Mouse (Mus musculus) myocyte (in vitro differentiated cells): Measurements from ENCODE around the gene Mpz. TPM values are rescaled to one million over a fixed set of nuclear protein-coding genes. Genes with fewer than 3 reads are reported as not detected.

Experiments
- H3K27me3 ChIP-seq: one replicate; pipeline ENCODE4 v1.6.1; 2011; ENCODE audit not compliant: control insufficient read depth, insufficient read depth, insufficient read length
- H3K36me3 ChIP-seq: one replicate; pipeline ENCODE4 v1.6.1; 2011; ENCODE audit not compliant: control insufficient read depth, insufficient read depth
- H3K4me2 ChIP-seq: one replicate; pipeline ENCODE4 v1.6.1; 2011; ENCODE audit warnings: low read depth, control low read depth
- H3K4me3 ChIP-seq: one replicate; pipeline ENCODE4 v1.5.1; 2011; ENCODE audit warnings: mild to moderate bottlenecking, control low read depth, moderate library complexity
- H3K79me2 ChIP-seq: one replicate; pipeline ENCODE4 v1.6.1; 2011; ENCODE audit not compliant: control insufficient read depth, insufficient read depth
- H3ac ChIP-seq: one replicate; pipeline ENCODE4 v1.6.1; 2011; ENCODE audit not compliant: control insufficient read depth, insufficient read length
- CEBPB ChIP-seq: IDR thresholded peaks from 2 replicates; pipeline ENCODE4 v1.6.1; 2011; ENCODE audit warnings: mild to moderate bottlenecking, moderate library complexity; ENCODE audit not compliant: poor library complexity, insufficient read depth, severe bottlenecking
- E2F4 ChIP-seq: IDR thresholded peaks from one replicate; pipeline ENCODE4 v1.6.1; 2011; ENCODE audit warnings: mild to moderate bottlenecking, control low read depth, moderate library complexity; ENCODE audit not compliant: insufficient read depth
- MAX ChIP-seq: IDR thresholded peaks from one replicate; pipeline ENCODE4 v1.6.1; 2011; ENCODE audit warnings: low read depth, mild to moderate bottlenecking, control low read depth
- MYOD1 ChIP-seq, 3 experiments: IDR thresholded peaks; one replicate each; pipeline ENCODE4 v1.6.1; 2011; ENCODE audit warnings: control low read depth in 2 of 3, low read depth in 2 of 3, mild to moderate bottlenecking in 2 of 3, moderate library complexity in 1 of 3; ENCODE audit not compliant: insufficient read length in 2 of 3, control insufficient read depth in 1 of 3
- MYOG ChIP-seq, 3 experiments: IDR thresholded peaks; one replicate each; pipeline ENCODE4 v1.6.1; 2011; ENCODE audit warnings: control low read depth in 2 of 3, low read depth in 2 of 3, mild to moderate bottlenecking in 2 of 3; ENCODE audit not compliant: insufficient read length in 2 of 3, control insufficient read depth in 1 of 3, insufficient read depth in 1 of 3
- POLR2A ChIP-seq: IDR thresholded peaks from one replicate; pipeline ENCODE4 v1.6.1; 2011; ENCODE audit warnings: low read depth, mild to moderate bottlenecking, control low read depth, moderate library complexity; ENCODE audit not compliant: insufficient read length
- POLR2AphosphoS2 ChIP-seq: IDR thresholded peaks from one replicate; pipeline ENCODE4 v1.6.1; 2011; ENCODE audit warnings: low read depth, control low read depth; ENCODE audit not compliant: insufficient read length
- REST ChIP-seq: IDR thresholded peaks from one replicate; pipeline ENCODE4 v1.6.1; 2011; ENCODE audit warnings: mild to moderate bottlenecking, control low read depth, moderate library complexity; ENCODE audit not compliant: insufficient read depth, insufficient read length
- SRF ChIP-seq: IDR thresholded peaks from one replicate; pipeline ENCODE4 v1.6.1; 2011; ENCODE audit warnings: low read depth; ENCODE audit not compliant: control insufficient read depth, insufficient read length
- TCF12 ChIP-seq: IDR thresholded peaks from one replicate; pipeline ENCODE4 v1.6.1; 2011; ENCODE audit warnings: mild to moderate bottlenecking, control low read depth; ENCODE audit not compliant: poor library complexity, insufficient read depth, severe bottlenecking
- TCF3 ChIP-seq: IDR thresholded peaks from one replicate; pipeline ENCODE4 v1.6.1; 2011; ENCODE audit warnings: low read depth, control low read depth; ENCODE audit not compliant: insufficient read length
- USF1 ChIP-seq: IDR thresholded peaks from one replicate; pipeline ENCODE4 v1.6.1; 2011; ENCODE audit warnings: low read depth, mild to moderate bottlenecking, control low read depth, moderate library complexity
- polyA plus RNA-seq: library from polyadenylated mRNA; unstranded; fragments of >200 nt; fragmentation: generic; extraction: Trizol; gene quantifications from one replicate; pipeline ENCODE4 v1.2.1, GENCODE M21; 2012; ENCODE audit warnings: missing spikeins

Gene Mpz
- polyA plus RNA-seq, 1 experiment: 0.11 TPM

GRCm38 (mm10) chr1:171203471-171204248 lies 53.1 kb downstream of the Mpz start:
- no peaks in the 10 kb centered on the region for H3K27me3 ChIP-seq
- TF ChIP-seq USF1: no peak
- no peak for TF ChIP-seq TCF3
- no peak for TF ChIP-seq TCF12
- no peak for TF ChIP-seq MYOG (IDR thresholded peaks at IDR 0.05; ENCODE audit: control insufficient read depth in 1 of 3, insufficient read depth in 1 of 3, insufficient read length in 2 of 3, low read depth in 2 of 3)
- TF ChIP-seq MAX: no peak
- TF ChIP-seq POLR2AphosphoS2: no peak
- no peak for TF ChIP-seq CEBPB
- TF ChIP-seq POLR2A: no peak
- TF ChIP-seq E2F4: no peak
- TF ChIP-seq SRF: no peak
- TF ChIP-seq MYOD1 (IDR thresholded peaks at IDR 0.05; ENCODE audit: control insufficient read depth in 1 of 3, insufficient read length in 2 of 3, low read depth in 2 of 3): no peak
- TF ChIP-seq REST: no peak
- H3K79me2 ChIP-seq: no peaks in the 10 kb centered on the region
- no peak overlapping the region for H3K4me3 ChIP-seq
- no peaks in the 10 kb centered on the region for H3K36me3 ChIP-seq
- no peak overlapping the region for H3ac ChIP-seq
- H3K4me2 ChIP-seq: no peak overlapping the region

DNA sequence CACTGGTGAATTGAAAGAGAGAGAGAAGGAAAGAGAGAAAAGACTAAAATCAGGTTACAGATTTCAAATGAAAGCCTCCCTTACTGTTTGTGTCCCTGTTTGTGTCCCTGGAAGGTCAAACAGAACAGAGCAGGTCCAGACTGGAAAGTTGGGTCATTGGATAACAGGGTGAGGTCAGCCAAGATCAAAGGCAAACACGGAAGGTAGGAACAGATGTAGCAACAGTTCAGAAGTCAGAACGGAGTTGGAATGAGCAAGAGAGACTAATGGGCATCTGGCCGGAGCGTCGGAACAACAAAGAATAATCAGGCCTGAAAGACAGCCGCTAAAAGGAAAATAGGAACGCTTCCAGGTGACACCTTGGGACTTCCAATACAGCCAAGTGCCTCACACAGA lies 53.7 kb downstream of the Mpz start:
- H3K79me2 ChIP-seq: no peaks in the 10 kb centered on the region
- H3ac ChIP-seq: no peak overlapping the region
- H3K27me3 ChIP-seq: no peaks in the 10 kb centered on the region
- no peak for TF ChIP-seq USF1
- no peak for TF ChIP-seq MYOG (IDR thresholded peaks at IDR 0.05; ENCODE audit: control insufficient read depth in 1 of 3, insufficient read depth in 1 of 3, insufficient read length in 2 of 3, low read depth in 2 of 3)
- no peak for TF ChIP-seq POLR2AphosphoS2
- no peak for TF ChIP-seq SRF
- TF ChIP-seq CEBPB: no peak
- TF ChIP-seq MAX: no peak
- no peak for TF ChIP-seq REST
- no peak for TF ChIP-seq MYOD1 (IDR thresholded peaks at IDR 0.05; ENCODE audit: control insufficient read depth in 1 of 3, insufficient read length in 2 of 3, low read depth in 2 of 3)
- no peak for TF ChIP-seq E2F4
- TF ChIP-seq POLR2A: no peak
- TF ChIP-seq TCF3: no peak
- no peak for TF ChIP-seq TCF12
- no peak overlapping the region for H3K4me3 ChIP-seq
- H3K36me3 ChIP-seq: no peaks in the 10 kb centered on the region
- no peak overlapping the region for H3K4me2 ChIP-seq

DNA sequence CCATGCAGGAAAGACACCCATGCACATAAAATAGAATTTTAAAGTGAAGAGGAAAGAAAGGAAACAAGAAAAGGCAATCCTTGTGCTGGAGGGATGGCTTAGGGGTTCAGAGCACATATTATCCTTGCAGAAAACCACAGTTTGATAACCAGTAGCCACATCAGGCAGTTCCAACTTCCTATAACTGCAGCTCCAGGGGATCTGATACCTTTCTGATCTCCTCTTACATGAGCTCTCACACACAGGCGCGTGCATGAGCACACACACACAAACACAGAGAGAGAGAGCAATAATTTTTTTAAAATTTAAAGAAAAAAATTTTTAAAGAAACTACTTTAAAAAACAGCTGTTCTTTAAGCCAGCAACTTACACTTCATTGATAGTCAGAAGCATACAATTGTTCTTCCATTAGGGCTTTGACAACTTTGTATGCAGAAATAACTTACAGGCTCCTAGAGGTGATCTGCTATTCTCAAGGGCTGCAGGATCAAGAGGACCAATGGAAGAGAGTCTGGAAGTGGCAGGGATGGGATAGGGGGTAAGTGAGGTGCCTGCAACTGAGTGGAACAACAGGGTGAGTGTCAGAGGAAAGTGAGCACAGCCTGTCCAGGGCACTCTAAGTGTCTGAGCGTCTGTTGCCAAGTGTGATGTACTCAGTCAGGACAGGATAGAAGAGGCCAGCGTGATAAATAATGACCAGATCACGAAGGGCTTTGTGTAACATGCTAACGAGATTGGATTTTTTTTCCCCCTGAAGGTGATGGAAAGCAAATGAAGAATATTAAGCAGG lies 55.4 kb downstream of the Mpz start:
- TF ChIP-seq POLR2A (no peak), MYOG (IDR thresholded peaks at IDR 0.05; ENCODE audit: control insufficient read depth in 1 of 3, insufficient read depth in 1 of 3, insufficient read length in 2 of 3, low read depth in 2 of 3) (no peak), SRF (no peak), USF1 (no peak), MYOD1 (IDR thresholded peaks at IDR 0.05; ENCODE audit: control insufficient read depth in 1 of 3, insufficient read length in 2 of 3, low read depth in 2 of 3) (no peak), TCF3 (no peak), E2F4 (no peak), TCF12 (no peak), REST (no peak), MAX (no peak)
- no peaks in the 10 kb centered on the region for H3K36me3 ChIP-seq
- no peak overlapping the region for H3ac ChIP-seq
- H3K4me3 ChIP-seq: no peak overlapping the region
- no peaks in the 10 kb centered on the region for H3K79me2 ChIP-seq
- H3K4me2 ChIP-seq: no peak overlapping the region
- H3K27me3 ChIP-seq: no peaks in the 10 kb centered on the region

- no peak overlapping the region for H3ac ChIP-seq
- no peak for TF ChIP-seq POLR2A
- no peak for TF ChIP-seq TCF12
- no peak for TF ChIP-seq USF1
- no peak for TF ChIP-seq REST
- no peak for TF ChIP-seq MYOG (IDR thresholded peaks at IDR 0.05; ENCODE audit: control insufficient read depth in 1 of 3, insufficient read depth in 1 of 3, insufficient read length in 2 of 3, low read depth in 2 of 3)
- TF ChIP-seq MYOD1 (IDR thresholded peaks at IDR 0.05; ENCODE audit: control insufficient read depth in 1 of 3, insufficient read length in 2 of 3, low read depth in 2 of 3): no peak
- no peak for TF ChIP-seq MAX
- TF ChIP-seq E2F4: no peak
- no peak for TF ChIP-seq CEBPB
- no peak for TF ChIP-seq TCF3
- TF ChIP-seq POLR2AphosphoS2: no peak
- no peak for TF ChIP-seq SRF
- no peaks in the 10 kb centered on the region for H3K27me3 ChIP-seq
- H3K4me2 ChIP-seq: peak overlapping the region; percentile 56
- H3K4me3 ChIP-seq: no peak overlapping the region
- no peaks in the 10 kb centered on the region for H3K79me2 ChIP-seq
- H3K36me3 ChIP-seq: no peaks in the 10 kb centered on the region
Measured at GRCm38 (mm10) chr1:171209409-171209808, 58.9 kb downstream of the Mpz start.

Other genes starting within 250 kb of the Mpz start
- gene Fcrlb, start 237.8 kb upstream of the Mpz start, polyA plus RNA-seq: 1.6 TPM
- gene Fcrla, start 223.1 kb upstream of the Mpz start, polyA plus RNA-seq: not detected
- 0.11 TPM for gene Fcgr2b, start 174.2 kb upstream of the Mpz start, polyA plus RNA-seq
- gene Fcgr4, start 131.8 kb upstream of the Mpz start, polyA plus RNA-seq: 2.1 TPM
- 0.05 TPM for gene Fcgr3, start 85.8 kb upstream of the Mpz start, polyA plus RNA-seq
- 2.2 TPM for gene Cfap126, start 36.8 kb upstream of the Mpz start, polyA plus RNA-seq
- 169 TPM for gene Sdhc, start 108 bp upstream of the Mpz start, polyA plus RNA-seq
- 0.05 TPM for gene Pcp4l1, start 45.6 kb downstream of the Mpz start, polyA plus RNA-seq
- 0.06 TPM for gene Nr1i3, start 63.3 kb downstream of the Mpz start, polyA plus RNA-seq
- 49.4 TPM for gene Tomm40l, start 71.8 kb downstream of the Mpz start, polyA plus RNA-seq
- gene Apoa2, start 74.3 kb downstream of the Mpz start, polyA plus RNA-seq: not detected
- not detected for gene Fcer1g, start 83.7 kb downstream of the Mpz start, polyA plus RNA-seq
- 15.0 TPM for gene Adamts4, start 99.7 kb downstream of the Mpz start, polyA plus RNA-seq
- gene Ndufs2, start 100.7 kb downstream of the Mpz start, polyA plus RNA-seq: 409 TPM
- gene B4galt3, start 119.6 kb downstream of the Mpz start, polyA plus RNA-seq: 19.3 TPM
- gene Ppox, start 130.5 kb downstream of the Mpz start, polyA plus RNA-seq: 11.7 TPM
- 21.0 TPM for gene Usp21, start 137.3 kb downstream of the Mpz start, polyA plus RNA-seq
- gene Ufc1, start 144.3 kb downstream of the Mpz start, polyA plus RNA-seq: 116 TPM
- gene Dedd, start 178.4 kb downstream of the Mpz start, polyA plus RNA-seq: 59.9 TPM
- gene Nit1, start 194.9 kb downstream of the Mpz start, polyA plus RNA-seq: 31.8 TPM
- 111 TPM for gene Pfdn2, start 195.0 kb downstream of the Mpz start, polyA plus RNA-seq
- gene Klhdc9, start 210.1 kb downstream of the Mpz start, polyA plus RNA-seq: not detected
- gene Nectin4, start 219.4 kb downstream of the Mpz start, polyA plus RNA-seq: 0.08 TPM
- gene Arhgap30, start 238.2 kb downstream of the Mpz start, polyA plus RNA-seq: 0.02 TPM